Mouse (Mus musculus) monocyte, adult 2 months (primary cell): ENCODE measurements around the gene Myo5a.
A peak's percentile ranks its signal among the peaks of the same experiment; 100 is the strongest.

Experiments
- DNase-seq, 2 experiments: peaks; one replicate each; pipeline ENCODE4 v3.0.0; 2022; ENCODE audit warnings: low spot score in 2 of 2, low read depth in 1 of 2

Gene Myo5a

DNA sequence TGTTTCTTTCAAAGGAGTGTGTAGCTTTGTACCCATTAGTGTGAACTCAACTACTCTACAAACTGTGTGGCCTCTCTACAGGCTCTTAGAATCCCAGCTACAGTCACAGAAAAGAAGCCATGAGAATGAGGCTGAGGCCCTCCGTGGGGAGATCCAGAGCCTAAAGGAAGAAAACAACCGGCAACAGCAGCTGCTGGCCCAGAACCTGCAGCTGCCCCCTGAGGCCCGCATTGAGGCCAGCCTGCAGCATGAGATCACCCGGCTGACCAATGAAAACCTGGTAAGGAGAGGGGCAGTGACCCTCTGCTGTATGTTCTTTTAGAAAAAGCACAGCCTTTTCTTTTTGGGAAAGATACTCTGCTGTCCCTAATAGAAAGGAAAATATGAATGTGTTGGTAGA lies 123.0 kb downstream of the Myo5a start:
- DNase-seq: no peak

- peak; percentile 11 to 34 for DNase-seq
These were observed 125.5 kb downstream of the Myo5a start for GRCm38 (mm10) chr9:75196335-75196734.

DNA sequence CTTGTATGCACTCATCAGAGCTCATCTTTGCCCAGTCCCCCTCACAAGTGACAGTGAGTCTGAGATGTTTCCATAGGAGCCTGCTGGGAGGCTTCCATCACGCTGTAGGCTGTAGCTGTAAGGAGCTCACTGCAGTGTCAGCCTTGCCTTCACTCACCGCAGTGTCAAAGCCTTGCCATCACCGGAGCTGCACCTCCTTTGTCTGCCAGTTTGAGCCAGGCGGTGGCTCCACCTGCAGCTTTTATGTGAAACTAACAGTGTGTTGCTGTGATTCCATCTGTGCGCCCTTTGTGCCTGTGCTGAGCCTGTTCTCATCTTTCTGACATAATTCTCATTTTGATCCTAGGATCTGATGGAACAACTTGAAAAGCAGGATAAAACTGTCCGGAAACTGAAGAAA lies 126.5 kb downstream of the Myo5a start:
- no peak for DNase-seq

- DNase-seq: no peak
These were observed 130.7 kb downstream of the Myo5a start for GRCm38 (mm10) chr9:75201506-75201905.

- DNase-seq: no peak
These were observed 131.2 kb downstream of the Myo5a start for GRCm38 (mm10) chr9:75202036-75202435.

GRCm38 (mm10) chr9:75209246-75209645 lies 138.4 kb downstream of the Myo5a start:
- no peak for DNase-seq

DNA sequence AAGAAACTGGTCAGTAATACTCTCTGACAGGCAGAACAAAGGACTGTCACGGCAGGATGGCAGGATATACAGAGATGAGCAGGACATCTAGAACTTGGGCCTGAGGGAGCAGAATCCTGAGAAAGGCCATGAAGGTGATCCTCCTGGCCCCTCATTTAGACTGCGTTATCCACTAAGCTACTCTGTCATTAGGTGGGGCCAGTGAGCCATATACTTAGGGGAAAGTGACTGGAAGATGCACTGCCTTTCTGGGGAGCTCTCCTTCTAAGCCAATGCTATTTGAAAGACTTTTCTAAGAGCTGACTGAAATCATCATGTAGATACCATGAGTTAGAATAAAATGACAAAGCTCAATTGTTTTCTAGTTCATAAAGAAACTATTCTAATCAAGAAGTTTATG lies 139.5 kb downstream of the Myo5a start:
- no peak for DNase-seq

- DNase-seq: no peak
These were observed 144.1 kb downstream of the Myo5a start for GRCm38 (mm10) chr9:75214743-75215413.

DNA sequence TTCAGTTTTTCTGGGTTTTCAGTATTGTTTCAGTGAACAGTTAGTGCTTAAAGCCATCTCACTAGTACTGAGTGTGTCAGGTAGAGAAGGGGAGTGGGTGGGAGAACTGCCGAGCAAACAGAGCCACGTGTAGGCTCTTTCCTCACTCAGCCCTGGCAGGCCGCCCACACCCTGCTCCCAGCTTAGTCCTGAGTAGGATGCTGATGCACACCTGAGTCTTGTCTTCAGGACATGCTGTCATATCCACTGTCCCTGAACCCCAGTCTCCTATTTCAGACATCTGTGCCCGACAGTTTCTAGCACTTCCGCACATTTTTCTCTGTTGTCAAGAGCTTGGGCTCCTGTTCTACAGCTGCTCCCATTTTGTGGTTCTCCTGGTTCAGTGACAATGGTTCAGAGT lies 149.1 kb downstream of the Myo5a start:
- no peak for DNase-seq

DNA sequence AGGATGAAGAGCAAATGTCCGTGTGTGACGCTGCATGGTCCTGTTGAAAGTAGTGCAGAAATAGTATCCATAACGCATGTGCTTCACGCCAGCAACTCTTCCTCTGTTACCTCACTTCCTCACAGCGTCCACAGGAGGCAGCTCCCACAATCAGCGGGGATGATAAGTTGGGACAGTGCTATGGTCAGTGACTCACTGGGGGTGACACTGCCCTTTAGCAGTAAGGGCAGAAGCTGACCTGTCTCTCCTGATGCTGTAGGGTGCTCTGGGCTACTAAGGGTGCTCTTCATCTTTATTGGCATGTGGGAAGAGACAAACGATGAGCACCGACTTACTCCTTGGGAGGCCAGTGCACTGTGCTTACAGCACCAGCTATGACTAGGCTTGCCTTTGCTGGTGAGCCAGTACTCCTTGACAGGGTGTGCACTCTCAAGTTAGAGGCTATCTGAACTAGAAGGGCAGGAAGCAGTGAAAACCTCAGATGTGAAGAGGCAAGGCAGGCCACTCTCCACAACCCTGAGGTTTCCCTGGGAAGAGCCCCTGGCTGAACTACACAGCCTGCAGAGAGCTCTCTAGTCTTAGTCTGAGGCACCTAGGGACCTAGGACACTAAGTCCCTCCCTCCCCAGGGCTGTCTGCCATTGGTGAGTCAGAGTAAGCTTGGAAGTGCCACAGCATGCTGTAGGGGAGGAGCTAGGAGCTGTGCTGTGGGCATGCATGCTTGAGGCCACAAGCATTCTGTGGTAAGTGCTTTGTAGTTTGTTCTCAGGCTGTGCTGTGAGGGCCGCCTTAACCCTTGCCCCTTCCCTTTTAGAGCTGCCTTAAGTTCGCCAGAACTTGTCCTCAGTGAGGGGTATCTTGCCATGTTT lies 150.8 kb downstream of the Myo5a start:
- DNase-seq: no peak

GRCm38 (mm10) chr9:75231841-75232746 lies 161.3 kb downstream of the Myo5a start, which contains the start of gene Myo5c:
TSS of gene Myo5c (plus strand) at chr9:75232020.
- DNase-seq: no peak

DNA sequence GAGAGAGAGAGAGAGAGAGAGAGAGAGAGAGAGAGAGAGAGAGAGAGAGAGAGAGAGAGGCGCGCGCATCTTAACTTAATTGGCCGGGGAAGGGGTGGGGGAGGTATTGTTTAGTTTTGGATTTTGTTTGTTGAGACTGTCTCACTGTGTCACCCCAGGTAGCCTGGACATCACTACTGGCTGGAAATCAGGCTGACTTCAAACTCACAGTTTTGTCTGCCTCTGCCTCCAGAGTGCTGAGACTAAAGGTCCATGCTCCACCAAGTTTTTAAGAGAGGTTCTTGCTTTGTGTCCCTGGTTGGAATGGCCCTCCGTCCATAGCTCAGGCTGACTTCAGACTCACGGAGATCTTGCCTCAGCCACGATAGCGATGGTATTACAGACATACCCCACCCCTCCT lies 162.0 kb downstream of the Myo5a start:
- DNase-seq: no peak

DNA sequence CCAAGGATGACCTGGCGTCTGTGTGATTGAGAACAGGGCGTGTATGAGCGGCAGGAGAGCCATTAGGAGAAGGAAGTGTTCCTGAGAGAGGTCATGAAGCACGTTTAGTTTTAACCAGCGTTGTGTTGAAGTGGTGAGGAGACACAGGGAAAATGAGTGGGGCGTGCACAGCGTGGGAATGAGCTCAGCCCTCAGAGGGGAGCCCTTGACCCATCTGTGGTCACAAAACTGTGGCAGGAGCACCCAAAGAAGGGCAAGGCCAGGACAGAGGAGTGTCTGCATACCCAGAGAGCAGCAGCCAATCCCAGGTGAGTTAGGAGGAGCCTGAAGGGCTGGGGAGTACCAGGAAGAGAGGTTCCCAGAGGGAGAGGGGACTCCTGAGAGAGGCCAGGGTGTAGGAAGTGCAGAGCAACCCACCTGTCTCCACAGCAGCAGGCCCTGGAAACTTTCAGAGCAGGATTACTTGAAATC lies 163.5 kb downstream of the Myo5a start:
- no peak for DNase-seq

DNA sequence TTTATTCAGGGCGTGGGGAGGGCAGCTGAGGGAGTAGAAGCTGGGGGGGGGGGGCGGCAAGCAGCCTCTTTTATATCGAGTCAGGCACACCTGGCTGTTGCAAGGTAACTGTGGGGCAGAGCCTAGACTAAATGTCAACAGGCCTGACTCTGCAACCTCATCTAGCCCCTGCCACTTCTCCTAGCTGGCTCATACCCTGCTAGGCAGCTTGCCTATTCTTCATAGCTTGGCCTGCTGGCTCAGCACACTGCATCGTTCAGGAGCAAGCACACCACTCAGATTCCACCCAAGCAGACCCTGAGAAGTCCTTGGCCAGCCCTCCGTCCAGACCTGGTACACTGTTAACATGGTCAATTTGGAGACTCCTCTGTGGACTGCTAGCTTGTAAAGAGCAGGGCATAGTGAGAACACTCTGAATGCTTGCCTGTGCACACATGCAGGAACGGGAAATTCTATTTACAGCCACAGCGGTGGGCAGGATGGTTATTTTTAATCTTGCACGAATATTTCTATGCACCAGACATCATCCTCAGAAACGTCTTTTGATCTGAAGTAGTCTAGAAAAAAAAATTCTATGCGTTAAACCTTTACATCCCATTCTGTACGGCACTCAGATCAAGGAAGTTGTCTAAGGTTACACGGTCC lies 164.3 kb downstream of the Myo5a start:
- DNase-seq: no peak

GRCm38 (mm10) chr9:75235696-75236095 lies 164.9 kb downstream of the Myo5a start:
- DNase-seq: no peak

DNA sequence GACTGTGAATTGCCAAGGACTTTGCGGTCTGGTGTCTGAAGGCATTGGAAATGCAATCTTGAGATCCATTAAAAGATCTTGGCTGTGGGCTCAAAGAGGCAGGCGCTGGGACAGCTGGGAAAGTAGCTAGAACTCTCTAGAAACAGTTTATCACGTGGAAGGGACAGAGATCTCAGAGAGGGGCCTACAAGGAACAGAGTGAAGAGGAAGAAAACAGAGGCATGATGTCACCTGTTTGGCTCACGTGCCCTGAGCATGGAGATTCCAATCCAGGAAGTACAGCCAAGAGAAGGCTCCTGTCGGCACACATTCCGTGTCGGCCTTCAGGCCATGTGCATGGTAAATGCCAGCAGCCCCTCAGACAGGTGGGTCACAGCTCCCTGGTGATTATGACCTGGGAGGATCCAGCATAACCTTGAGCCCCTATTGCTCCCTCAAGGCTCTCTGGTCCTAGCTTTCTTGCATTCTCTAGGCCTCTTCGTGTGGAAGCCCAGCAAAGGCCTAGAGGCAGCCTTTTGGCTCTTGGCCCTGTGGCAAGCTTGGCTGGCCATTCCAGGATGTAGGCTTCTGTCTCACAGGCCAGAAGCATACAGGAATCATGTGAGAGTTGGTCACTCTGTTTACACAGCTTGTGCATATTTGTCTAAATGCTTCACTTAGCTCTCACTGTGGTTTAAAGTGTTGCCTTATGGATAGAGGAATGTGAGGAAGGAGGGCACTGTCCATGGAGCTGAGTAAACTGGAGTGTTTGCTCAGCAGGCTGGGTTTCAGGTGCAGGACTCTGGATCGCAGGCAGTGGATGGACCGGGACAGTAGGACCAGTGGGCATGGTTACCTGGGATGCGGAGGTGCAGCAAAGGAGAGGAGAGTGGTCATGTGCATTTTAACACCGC lies 165.8 kb downstream of the Myo5a start:
- no peak for DNase-seq

DNA sequence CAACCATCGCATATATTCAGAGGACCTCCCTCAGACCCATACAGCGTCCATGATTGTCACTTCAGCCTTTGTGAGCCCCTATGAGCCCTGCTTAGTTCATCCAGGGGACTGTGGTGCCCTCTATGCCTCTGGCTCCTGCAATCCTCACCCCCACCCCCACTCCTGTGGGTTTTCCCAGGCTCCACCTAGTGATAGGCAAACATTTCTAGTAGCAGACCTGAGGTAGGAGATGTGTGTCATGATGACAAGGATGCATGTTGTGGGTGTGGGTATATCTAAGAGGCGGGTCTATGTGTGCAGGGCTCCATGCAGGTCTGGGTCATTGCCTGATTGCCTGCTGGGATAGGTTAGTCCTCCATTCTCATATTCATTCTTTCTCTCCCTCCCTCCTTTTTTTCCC lies 167.4 kb downstream of the Myo5a start:
- DNase-seq: no peak

DNA sequence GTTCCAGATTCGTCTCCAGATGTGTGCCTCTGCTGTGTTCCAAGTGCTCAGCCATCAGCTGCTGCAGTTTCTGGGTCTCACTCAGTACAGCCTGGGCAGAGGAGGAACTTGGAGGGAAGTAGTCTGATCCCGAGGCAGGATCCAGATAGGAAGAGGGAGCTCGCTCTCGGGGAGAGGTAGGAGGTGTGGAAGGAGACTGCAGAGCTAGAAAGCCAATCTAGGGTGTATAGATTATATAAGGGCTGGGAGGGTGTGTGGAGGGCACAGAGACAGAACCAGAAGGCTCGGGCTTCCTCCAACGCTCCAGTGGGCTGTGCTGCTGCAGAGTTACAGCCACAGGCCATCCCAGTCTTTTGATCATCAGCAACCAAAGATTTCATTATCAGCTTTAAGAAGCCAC lies 172.2 kb downstream of the Myo5a start:
- no peak for DNase-seq

- no peak for DNase-seq
These were observed 173.1 kb downstream of the Myo5a start for GRCm38 (mm10) chr9:75243730-75244406.
